Mouse (Mus musculus) gonadal fat pad, adult 2 months (tissue): ENCODE results near the gene Enthd1. TPM values are rescaled to one million over a fixed set of nuclear protein-coding genes. Genes with fewer than 3 reads are reported as not detected.

Experiments
- DNase-seq: peaks from one replicate; pipeline ENCODE4 v3.0.0-alpha.2; 2012; ENCODE audit warnings: low read depth
- polyA plus RNA-seq: library from polyadenylated mRNA; depleted of rRNA; stranded (reverse); fragments of >200 nt; gene quantifications from 2 replicates; pipeline ENCODE4 v1.2.3, GENCODE M21; 2012; rRNA removed

Enthd1 gene
- polyA plus RNA-seq, 1 experiment: 0.11 TPM

- no peak for DNase-seq
Observed at GRCm38 (mm10) chr15:80407873-80408272, 157.1 kb downstream of the Enthd1 start.

Other genes with a start within 250 kb of the Enthd1 start
- 0.46 and 0.70 TPM in 2 replicates for gene Grap2, start 7.4 kb upstream of the Enthd1 start, polyA plus RNA-seq
- 5.3 and 5.8 TPM in 2 replicates for gene Fam83f, start 106.7 kb upstream of the Enthd1 start, polyA plus RNA-seq
- 10.0 and 14.1 TPM in 2 replicates for gene Tnrc6b, start 146.2 kb upstream of the Enthd1 start, polyA plus RNA-seq